Mouse (Mus musculus): Measurements from ENCODE around the gene Nrxn2. TPM values are rescaled to one million over a fixed set of nuclear protein-coding genes. Genes with fewer than 3 reads are reported as not detected.

The Nrxn2 gene
- polyA plus RNA-seq, 1 experiment from 2014 or later: 28.1 TPM

DNA sequence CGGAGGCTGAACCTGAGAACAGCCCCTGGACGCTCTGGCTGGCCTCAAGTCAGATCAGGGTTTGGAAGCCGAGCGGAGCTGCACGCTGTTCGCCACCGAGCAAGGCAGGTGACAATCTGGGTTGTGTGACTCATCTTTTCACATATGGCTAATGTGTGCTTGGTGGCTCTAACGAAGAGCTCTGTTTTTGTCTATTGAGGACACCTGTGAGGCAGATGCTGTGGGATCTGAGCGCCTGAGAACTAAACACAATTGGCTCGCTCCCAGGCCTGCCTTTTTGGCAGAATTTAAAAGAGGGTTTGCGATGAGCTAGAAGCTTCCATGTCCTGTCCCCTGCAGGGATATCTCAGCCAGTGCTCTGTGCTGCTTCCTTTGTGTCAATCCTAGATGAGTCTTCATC, 131.0 kb downstream of the Nrxn2 start:
- Histone ChIP-seq H3K9ac (replicated peaks; ENCODE audit: low read depth, low read length) (0 out of 2 replicates have a peak overlapping the region, but pooled peaks have one; percentile 2), H3K27ac (ENCODE audit: low read length) (peak overlapping the region; percentile 7; the same call in 1 of the 2 replicates), H3K9me3 (ENCODE audit: control insufficient read depth, low read length) (no peaks in the 10 kb centered on the region), H3K4me2 (ENCODE audit: low read length) (no peak overlapping the region), H3K4me1 (replicated peaks; ENCODE audit: control insufficient read depth, insufficient read depth, low read length) (peaks cover 16% of the 10 kb centered on the region), H3K36me3 (ENCODE audit: control insufficient read depth, insufficient read depth) (no peaks in the 10 kb centered on the region), H3K4me3 (replicated peaks; ENCODE audit: low read length) (no peak overlapping the region), H3K27me3 (replicated peaks; ENCODE audit: control insufficient read depth, insufficient read depth, low read length) (no peaks in the 10 kb centered on the region)
- 60% methylated on average over 11 of the region's 11 CpGs for WGBS
- ATAC-seq: no peak

DNA sequence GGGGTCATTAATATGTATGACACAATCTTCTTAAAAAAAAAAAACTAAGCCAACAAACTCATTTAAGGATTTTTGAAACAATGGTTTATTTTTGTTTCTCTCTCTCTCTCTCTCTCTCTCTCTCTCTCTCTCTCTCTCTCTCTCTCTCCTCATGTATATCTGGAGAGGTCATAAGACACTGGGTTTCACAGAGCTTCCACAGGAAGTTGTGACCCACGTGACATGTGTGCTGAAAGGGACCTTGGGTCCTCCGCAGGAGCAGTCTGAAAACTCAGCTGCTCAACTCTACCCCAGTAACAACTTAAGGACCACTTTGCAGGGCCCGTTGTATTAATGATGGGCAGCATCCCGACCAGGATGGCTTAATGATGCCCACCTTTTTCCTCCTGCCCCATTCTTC, 132.7 kb downstream of the Nrxn2 start:
- H3K4me1 ChIP-seq (replicated peaks; ENCODE audit: control insufficient read depth, insufficient read depth, low read length): peaks cover 16% of the 10 kb centered on the region
- H3K9ac ChIP-seq (replicated peaks; ENCODE audit: low read depth, low read length): no peak overlapping the region
- H3K27ac ChIP-seq (ENCODE audit: low read length): no peak overlapping the region
- H3K36me3 ChIP-seq (ENCODE audit: control insufficient read depth, insufficient read depth): no peaks in the 10 kb centered on the region
- WGBS: 65% methylated on average over 4 of the region's 4 CpGs
- no peak for ATAC-seq
- H3K27me3 ChIP-seq (replicated peaks; ENCODE audit: control insufficient read depth, insufficient read depth, low read length): no peaks in the 10 kb centered on the region
- H3K4me3 ChIP-seq (replicated peaks; ENCODE audit: low read length): no peak overlapping the region
- H3K4me2 ChIP-seq (ENCODE audit: low read length): no peak overlapping the region
- H3K9me3 ChIP-seq (ENCODE audit: control insufficient read depth, low read length): no peaks in the 10 kb centered on the region

DNA sequence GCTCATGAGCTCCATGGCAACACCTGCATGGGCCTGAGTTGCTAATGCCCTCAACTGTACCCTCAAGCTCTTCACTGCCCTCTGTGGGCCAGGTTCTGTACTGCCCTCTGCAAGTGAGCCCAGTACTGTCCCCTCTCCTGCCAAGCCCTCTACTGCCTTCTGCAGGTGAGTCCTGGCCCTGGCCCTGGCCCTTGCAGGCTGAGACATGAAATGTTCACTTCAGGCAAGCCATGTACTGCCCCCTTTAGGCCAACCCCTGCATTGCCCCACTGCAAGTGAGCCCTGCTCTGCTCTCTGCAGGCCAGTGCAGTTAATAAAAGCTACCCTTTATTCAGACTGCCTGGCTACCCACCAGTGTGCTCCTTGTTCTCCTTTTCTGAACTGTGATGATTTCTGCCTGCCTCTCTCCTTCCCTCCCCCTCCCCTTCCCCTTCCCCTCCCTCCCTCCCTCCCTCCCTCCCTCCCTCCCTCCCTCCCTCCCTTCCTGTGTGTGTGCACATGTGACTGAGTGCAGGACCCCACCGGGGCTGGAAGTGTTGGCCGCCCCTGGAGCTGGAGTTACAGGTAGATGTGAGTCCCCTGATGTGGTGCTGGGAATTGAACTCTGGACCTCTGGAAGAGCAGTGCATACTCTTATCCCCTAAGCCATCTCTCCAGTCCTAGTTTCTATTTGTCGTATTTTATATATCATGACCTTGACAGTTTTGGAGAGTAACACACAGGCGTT, 133.9 kb downstream of the Nrxn2 start:
- H3K27ac ChIP-seq (ENCODE audit: low read length): no peak overlapping the region
- no peak overlapping the region for H3K4me2 ChIP-seq (ENCODE audit: low read length)
- H3K4me3 ChIP-seq (replicated peaks; ENCODE audit: low read length): no peak overlapping the region
- H3K4me1 ChIP-seq (replicated peaks; ENCODE audit: control insufficient read depth, insufficient read depth, low read length): peaks cover 16% of the 10 kb centered on the region
- no peak overlapping the region for H3K9ac ChIP-seq (replicated peaks; ENCODE audit: low read depth, low read length)
- WGBS: 84% methylated on average over 4 of the region's 4 CpGs
- ATAC-seq: no peak
- H3K9me3 ChIP-seq (ENCODE audit: control insufficient read depth, low read length): no peaks in the 10 kb centered on the region
- H3K27me3 ChIP-seq (replicated peaks; ENCODE audit: control insufficient read depth, insufficient read depth, low read length): no peaks in the 10 kb centered on the region
- no peaks in the 10 kb centered on the region for H3K36me3 ChIP-seq (ENCODE audit: control insufficient read depth, insufficient read depth)

DNA sequence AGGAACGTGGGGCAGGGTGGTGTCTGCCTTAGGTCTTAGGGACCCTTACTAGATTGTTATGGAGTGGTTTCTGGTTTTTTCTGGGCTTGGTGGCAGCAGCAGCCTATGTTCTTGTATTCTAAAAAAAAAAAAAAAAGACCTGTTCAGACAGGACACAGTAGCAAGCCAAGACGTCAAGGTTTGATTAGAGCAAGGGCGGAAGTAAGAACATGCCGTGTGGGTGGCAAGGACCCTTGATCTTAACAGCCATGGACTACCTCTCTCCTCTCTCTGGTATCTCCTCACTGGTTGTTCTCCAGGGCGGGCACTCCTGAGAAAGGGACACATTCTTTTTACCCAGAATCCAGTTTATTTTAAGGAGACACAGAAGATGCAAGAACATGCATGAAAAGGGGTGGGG, 134.6 kb downstream of the Nrxn2 start:
- no peak overlapping the region for H3K27ac ChIP-seq (ENCODE audit: low read length)
- 86% methylated on average over 5 of the region's 5 CpGs for WGBS
- H3K4me1 ChIP-seq (replicated peaks; ENCODE audit: control insufficient read depth, insufficient read depth, low read length): peaks cover 16% of the 10 kb centered on the region
- ATAC-seq: no peak
- H3K9me3 ChIP-seq (ENCODE audit: control insufficient read depth, low read length): no peaks in the 10 kb centered on the region
- no peak overlapping the region for H3K4me2 ChIP-seq (ENCODE audit: low read length)
- H3K27me3 ChIP-seq (replicated peaks; ENCODE audit: control insufficient read depth, insufficient read depth, low read length): no peaks in the 10 kb centered on the region
- no peaks in the 10 kb centered on the region for H3K36me3 ChIP-seq (ENCODE audit: control insufficient read depth, insufficient read depth)
- no peak overlapping the region for H3K4me3 ChIP-seq (replicated peaks; ENCODE audit: low read length)
- no peak overlapping the region for H3K9ac ChIP-seq (replicated peaks; ENCODE audit: low read depth, low read length)

DNA sequence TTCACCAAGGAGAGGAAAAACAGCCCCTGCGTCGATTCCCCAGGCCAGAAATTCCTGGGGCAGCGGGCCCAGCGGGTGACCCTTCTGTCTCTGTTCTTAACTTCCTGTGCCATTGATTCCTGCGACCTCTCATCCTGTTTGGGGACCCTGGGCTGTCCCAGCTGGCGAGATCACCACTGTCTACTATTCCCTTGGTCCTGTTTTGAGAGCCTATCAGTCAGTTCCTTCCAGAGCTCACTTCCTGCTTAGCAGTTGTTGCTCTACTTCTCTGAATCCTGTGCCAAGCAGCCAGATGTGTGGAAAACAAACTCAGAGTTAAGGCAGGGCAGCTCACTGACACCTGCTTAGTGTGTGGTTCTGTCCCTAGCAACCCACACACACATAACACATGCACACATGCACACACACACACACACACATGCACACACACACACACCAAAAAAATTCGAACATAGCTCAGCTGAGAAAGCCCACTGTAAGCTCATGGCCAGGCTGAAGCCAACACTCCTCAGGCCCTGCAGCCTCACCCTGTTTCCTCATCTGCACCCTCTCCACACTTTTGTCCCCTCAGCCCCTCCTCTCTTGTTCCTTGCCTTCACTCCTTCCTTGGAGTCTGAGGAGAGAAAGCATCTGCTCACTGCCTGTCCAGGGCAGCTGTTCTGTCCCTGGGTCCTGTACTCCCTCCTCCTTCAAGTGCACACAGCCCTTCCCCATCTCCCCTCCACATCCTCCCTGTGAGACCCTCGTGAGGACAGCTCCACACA, 135.5 kb downstream of the Nrxn2 start:
- Histone ChIP-seq H3K27me3 (replicated peaks; ENCODE audit: control insufficient read depth, insufficient read depth, low read length) (no peaks in the 10 kb centered on the region), H3K27ac (ENCODE audit: low read length) (no peak overlapping the region), H3K4me2 (ENCODE audit: low read length) (no peak overlapping the region), H3K9ac (replicated peaks; ENCODE audit: low read depth, low read length) (no peak overlapping the region), H3K4me3 (replicated peaks; ENCODE audit: low read length) (no peak overlapping the region), H3K36me3 (ENCODE audit: control insufficient read depth, insufficient read depth) (no peaks in the 10 kb centered on the region), H3K9me3 (ENCODE audit: control insufficient read depth, low read length) (no peaks in the 10 kb centered on the region), H3K4me1 (replicated peaks; ENCODE audit: control insufficient read depth, insufficient read depth, low read length) (peaks cover 9% of the 10 kb centered on the region)
- ATAC-seq: no peak
- 44% methylated on average over 8 of the region's 8 CpGs for WGBS

DNA sequence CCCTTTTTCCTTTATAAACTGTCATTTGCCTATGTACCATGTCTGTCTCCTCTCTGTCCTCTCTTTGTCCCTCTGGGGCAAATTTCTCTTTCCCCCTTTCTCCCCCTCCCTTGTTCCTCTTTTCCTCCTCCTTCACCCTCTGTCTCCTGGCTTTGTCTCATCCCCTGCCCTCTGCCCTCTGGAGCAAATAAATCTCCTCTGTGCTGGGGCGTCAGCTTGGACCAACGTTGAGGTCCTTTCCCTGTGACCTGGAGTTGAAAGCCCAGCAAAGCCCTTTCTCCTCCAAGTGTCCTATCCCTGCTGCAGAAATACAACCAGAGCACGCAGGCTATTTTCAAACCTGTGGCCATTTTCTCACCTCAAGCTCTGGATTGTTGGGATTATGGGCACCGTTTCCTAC, 141.0 kb downstream of the Nrxn2 start:
- Histone ChIP-seq H3K36me3 (ENCODE audit: control insufficient read depth, insufficient read depth) (no peaks in the 10 kb centered on the region), H3K9ac (replicated peaks; ENCODE audit: low read depth, low read length) (no peak overlapping the region), H3K4me2 (ENCODE audit: low read length) (no peak overlapping the region), H3K4me1 (replicated peaks; ENCODE audit: control insufficient read depth, insufficient read depth, low read length) (no peaks in the 10 kb centered on the region), H3K27me3 (replicated peaks; ENCODE audit: control insufficient read depth, insufficient read depth, low read length) (no peaks in the 10 kb centered on the region), H3K4me3 (replicated peaks; ENCODE audit: low read length) (no peak overlapping the region), H3K9me3 (ENCODE audit: control insufficient read depth, low read length) (no peaks in the 10 kb centered on the region), H3K27ac (ENCODE audit: low read length) (no peak overlapping the region)
- WGBS: 71% methylated on average over 4 of the region's 4 CpGs
- ATAC-seq: no peak

DNA sequence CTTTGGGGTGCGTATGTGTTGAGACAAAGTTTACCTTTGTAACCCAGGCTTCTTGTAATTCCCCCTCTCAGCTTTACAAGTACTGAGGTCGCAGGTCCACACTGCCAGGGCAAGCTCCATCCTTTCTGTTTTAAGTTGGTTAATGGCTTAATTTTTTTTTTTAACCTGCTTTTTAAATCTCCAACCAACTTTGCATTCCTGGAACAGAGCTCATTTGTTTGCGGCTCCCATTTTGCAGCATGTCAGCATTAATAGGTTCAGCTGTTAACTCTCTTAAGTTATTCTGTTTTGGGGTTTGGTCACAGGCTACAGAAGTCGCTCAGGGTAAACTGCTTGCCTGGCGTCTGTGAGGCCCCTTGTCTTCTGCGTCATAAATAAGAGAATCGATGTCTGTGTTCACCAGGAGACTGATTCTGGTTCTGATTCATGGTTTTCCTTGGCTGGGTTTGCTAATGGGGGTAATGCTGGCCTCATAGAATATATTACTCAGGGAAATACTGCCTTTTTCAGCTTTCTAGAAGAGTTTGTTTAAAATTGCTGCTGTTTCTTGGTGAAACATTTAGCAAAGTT, 141.8 kb downstream of the Nrxn2 start:
- 62% methylated on average over 7 of the region's 7 CpGs for WGBS
- no peak overlapping the region for H3K9ac ChIP-seq (replicated peaks; ENCODE audit: low read depth, low read length)
- no peak overlapping the region for H3K4me3 ChIP-seq (replicated peaks; ENCODE audit: low read length)
- no peak overlapping the region for H3K4me2 ChIP-seq (ENCODE audit: low read length)
- H3K4me1 ChIP-seq (replicated peaks; ENCODE audit: control insufficient read depth, insufficient read depth, low read length): no peaks in the 10 kb centered on the region
- H3K27ac ChIP-seq (ENCODE audit: low read length): no peak overlapping the region
- no peaks in the 10 kb centered on the region for H3K36me3 ChIP-seq (ENCODE audit: control insufficient read depth, insufficient read depth)
- ATAC-seq: no peak
- H3K27me3 ChIP-seq (replicated peaks; ENCODE audit: control insufficient read depth, insufficient read depth, low read length): no peaks in the 10 kb centered on the region
- no peaks in the 10 kb centered on the region for H3K9me3 ChIP-seq (ENCODE audit: control insufficient read depth, low read length)

DNA sequence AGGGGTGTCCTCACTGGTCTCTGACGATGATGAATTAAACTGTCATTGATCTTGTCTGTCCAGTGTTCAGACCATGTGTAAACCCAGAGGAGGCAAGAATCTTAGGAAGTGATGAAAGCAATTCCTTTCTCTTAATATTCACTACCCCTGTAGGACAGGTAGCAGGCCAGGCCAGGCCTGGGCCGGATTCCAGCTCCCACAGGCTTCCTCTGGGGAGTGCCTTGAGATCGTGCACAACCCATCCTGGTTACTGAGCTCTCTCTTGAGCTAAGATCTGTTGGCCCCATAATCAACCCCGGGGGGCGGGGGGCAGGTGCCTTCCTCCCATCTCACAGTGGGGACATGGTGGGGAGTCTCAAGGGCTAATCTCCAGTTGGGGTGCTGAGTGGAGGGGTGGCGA, 146.6 kb downstream of the Nrxn2 start:
- H3K9ac ChIP-seq (replicated peaks; ENCODE audit: low read depth, low read length): no peak overlapping the region
- H3K9me3 ChIP-seq (ENCODE audit: control insufficient read depth, low read length): no peaks in the 10 kb centered on the region
- H3K27me3 ChIP-seq (replicated peaks; ENCODE audit: control insufficient read depth, insufficient read depth, low read length): no peaks in the 10 kb centered on the region
- peaks cover 2% of the 10 kb centered on the region; the same call in 1 of the 2 replicates for H3K4me1 ChIP-seq (replicated peaks; ENCODE audit: control insufficient read depth, insufficient read depth, low read length)
- no peak overlapping the region for H3K27ac ChIP-seq (ENCODE audit: low read length)
- H3K4me2 ChIP-seq (ENCODE audit: low read length): no peak overlapping the region
- WGBS: 92% methylated on average over 6 of the region's 6 CpGs
- H3K4me3 ChIP-seq (replicated peaks; ENCODE audit: low read length): no peak overlapping the region
- ATAC-seq: no peak
- H3K36me3 ChIP-seq (ENCODE audit: control insufficient read depth, insufficient read depth): no peaks in the 10 kb centered on the region

DNA sequence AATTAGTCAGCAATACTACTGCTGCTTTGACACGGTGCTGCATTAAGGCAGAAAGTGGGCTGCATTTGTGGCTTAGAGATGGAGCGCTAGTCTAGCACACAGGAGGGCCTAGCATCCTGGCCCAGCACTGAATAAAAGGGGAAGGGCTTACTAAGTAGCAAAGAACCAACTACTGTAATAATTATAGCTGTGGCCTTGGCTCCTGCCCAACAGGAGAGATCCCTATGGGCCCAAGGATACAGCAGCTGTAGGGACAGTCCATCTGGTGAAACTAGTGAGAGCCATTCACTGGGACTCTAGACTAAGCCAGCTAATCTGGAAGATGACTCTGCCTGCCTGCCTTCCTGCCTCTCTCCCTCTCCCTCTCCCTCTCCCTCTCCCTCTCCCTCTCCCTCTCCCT, 147.9 kb downstream of the Nrxn2 start:
- H3K27ac ChIP-seq (ENCODE audit: low read length): no peak overlapping the region
- H3K9ac ChIP-seq (replicated peaks; ENCODE audit: low read depth, low read length): no peak overlapping the region
- no peaks in the 10 kb centered on the region for H3K9me3 ChIP-seq (ENCODE audit: control insufficient read depth, low read length)
- peaks cover 2% of the 10 kb centered on the region; the same call in 1 of the 2 replicates for H3K4me1 ChIP-seq (replicated peaks; ENCODE audit: control insufficient read depth, insufficient read depth, low read length)
- no peaks in the 10 kb centered on the region for H3K27me3 ChIP-seq (replicated peaks; ENCODE audit: control insufficient read depth, insufficient read depth, low read length)
- 66% methylated on average over 2 of the region's 2 CpGs for WGBS
- no peak overlapping the region for H3K4me2 ChIP-seq (ENCODE audit: low read length)
- no peak overlapping the region for H3K4me3 ChIP-seq (replicated peaks; ENCODE audit: low read length)
- H3K36me3 ChIP-seq (ENCODE audit: control insufficient read depth, insufficient read depth): no peaks in the 10 kb centered on the region
- 0 out of 2 replicates have a peak, but pooled peaks have one; percentile 20 for ATAC-seq
